Mouse (Mus musculus): ENCODE data around the gene Mastl. TPM values are rescaled to one million over a fixed set of nuclear protein-coding genes. Genes with fewer than 3 reads are reported as not detected.

The Mastl gene
- polyA plus RNA-seq, 1 experiment, result 0.32 TPM

DNA sequence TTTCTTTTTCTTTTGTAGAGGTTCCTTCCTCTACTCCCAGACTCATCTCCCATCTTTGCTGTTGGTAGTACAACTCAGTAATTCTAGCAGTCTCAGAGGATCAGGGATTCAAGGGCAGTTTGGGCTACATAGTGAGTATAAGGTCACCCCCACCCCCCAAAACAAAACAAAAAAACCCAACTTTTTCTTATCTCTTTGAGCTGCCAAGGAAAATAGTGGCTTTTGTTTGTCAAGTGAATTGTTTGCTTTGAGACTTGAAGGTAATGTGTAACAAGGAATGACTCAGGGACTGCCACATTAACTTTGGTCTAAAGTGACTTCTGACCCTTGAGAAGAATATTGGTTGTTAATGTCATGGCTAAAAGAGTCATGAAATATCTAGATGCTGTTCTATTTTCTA, 80.0 kb downstream of the Mastl start:
- Histone ChIP-seq H3K4me1 (ENCODE audit: control insufficient read depth, insufficient read depth, insufficient read length, low read length) (no peaks in the 10 kb centered on the region), H3K27ac (replicated peaks; ENCODE audit: low read depth, low read length) (no peak overlapping the region), H3K4me3 (ENCODE audit: insufficient read depth, low read depth, low read length) (no peak overlapping the region)

- H3K27ac ChIP-seq (replicated peaks; ENCODE audit: low read depth, low read length), result no peak overlapping the region
- no peak overlapping the region for H3K4me3 ChIP-seq (ENCODE audit: insufficient read depth, low read depth, low read length)
- H3K4me1 ChIP-seq (ENCODE audit: control insufficient read depth, insufficient read depth, insufficient read length, low read length), result no peaks in the 10 kb centered on the region
Observed at GRCm38 (mm10) chr2:23071406-23071805, 84.4 kb downstream of the Mastl start.

GRCm38 (mm10) chr2:23070491-23070890, 85.3 kb downstream of the Mastl start:
- H3K4me3 ChIP-seq (ENCODE audit: insufficient read depth, low read depth, low read length), result no peak overlapping the region
- no peak overlapping the region for H3K27ac ChIP-seq (replicated peaks; ENCODE audit: low read depth, low read length)

DNA sequence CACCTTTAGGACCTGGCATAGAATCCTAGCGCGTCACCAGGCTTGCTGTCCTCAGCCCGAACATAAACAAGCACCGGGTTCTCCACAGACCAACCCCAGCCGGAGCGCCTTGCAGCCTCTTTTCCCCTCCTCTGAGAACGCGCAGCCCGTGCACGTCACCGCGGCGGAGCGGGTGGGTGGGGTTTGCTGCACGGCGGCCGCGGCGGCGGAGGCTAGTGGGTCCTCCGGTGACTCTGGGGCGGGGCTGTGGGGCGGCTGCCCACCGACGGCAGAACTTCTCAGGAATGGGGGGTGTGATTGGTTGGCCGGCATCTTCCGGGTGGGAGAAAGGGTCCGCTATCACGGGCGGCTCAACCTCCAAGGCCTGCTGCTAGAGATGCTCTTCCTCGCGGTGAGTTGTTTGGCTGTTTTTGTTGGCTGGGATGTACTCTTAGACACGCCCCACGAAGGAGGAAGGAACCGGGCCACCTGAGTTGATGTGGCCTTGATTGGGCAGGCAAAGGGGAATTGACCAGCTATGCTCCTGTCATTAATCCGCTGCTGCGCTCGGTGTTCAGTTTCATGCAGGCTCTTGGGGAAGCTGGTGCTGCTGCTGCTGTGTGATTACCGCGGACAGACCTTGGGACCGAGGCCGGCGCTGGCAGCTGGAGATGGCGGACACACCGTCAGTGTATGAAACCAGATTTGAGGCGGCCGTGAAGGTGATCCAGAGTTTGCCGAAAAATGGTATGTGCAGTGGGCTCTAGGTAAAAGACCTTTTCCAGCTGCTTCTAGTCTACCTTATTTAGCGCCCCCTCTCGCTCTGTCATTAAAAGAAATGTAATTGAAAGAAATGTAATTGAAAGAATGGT, 86.7 kb downstream of the Mastl start:
- peak overlapping the region; percentile 97 for H3K27ac ChIP-seq (replicated peaks; ENCODE audit: low read depth, low read length)
- H3K4me1 ChIP-seq (ENCODE audit: control insufficient read depth, insufficient read depth, insufficient read length, low read length), result no peaks in the 10 kb centered on the region
- peak overlapping the region; percentile 75 for H3K4me3 ChIP-seq (ENCODE audit: insufficient read depth, low read depth, low read length)

More at GRCm38 (mm10) chr2:23070491-23070890, 85.3 kb downstream of the Mastl start:
- H3K4me1 ChIP-seq (ENCODE audit: control insufficient read depth, insufficient read depth, insufficient read length, low read length), result no peaks in the 10 kb centered on the region

DNA sequence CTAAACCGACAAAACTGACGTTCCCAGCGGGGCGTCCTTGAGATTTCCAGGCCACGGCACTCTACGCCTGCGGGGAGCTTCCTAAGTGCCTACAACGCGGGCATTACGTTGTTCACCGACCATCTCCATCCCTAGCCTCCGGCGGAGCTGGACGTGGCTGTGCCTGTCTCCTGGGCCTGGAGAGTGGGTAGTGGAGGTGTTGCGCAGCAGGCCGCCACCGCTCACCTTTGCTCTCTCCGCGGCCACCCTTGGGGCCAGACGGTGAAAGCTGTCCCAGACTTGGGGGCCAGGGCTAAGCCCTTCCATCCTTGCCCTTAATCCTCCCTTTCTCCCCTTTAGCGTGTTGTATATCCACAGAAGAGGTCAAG, 87.5 kb downstream of the Mastl start:
- no peaks in the 10 kb centered on the region for H3K4me1 ChIP-seq (ENCODE audit: control insufficient read depth, insufficient read depth, insufficient read length, low read length)
- peak overlapping the region; percentile 75 for H3K4me3 ChIP-seq (ENCODE audit: insufficient read depth, low read depth, low read length)
- H3K27ac ChIP-seq (replicated peaks; ENCODE audit: low read depth, low read length), result peak overlapping the region; percentile 97

GRCm38 (mm10) chr2:23067552-23068369, 88.1 kb downstream of the Mastl start, which contains the start of gene Acbd5:
TSS of gene Acbd5 (plus strand) at chr2:23068167.
- Histone ChIP-seq H3K4me1 (ENCODE audit: control insufficient read depth, insufficient read depth, insufficient read length, low read length) (no peaks in the 10 kb centered on the region), H3K27ac (replicated peaks; ENCODE audit: low read depth, low read length) (peak within 1 kb of the TSS; percentile 97), H3K4me3 (ENCODE audit: insufficient read depth, low read depth, low read length) (peak within 1 kb of the TSS; percentile 75)

Other genes starting within 250 kb of the Mastl start
- gene Abi1, start 115.8 kb downstream of the Mastl start, polyA plus RNA-seq (2012; ENCODE audit: insufficient read depth, insufficient read length, missing spikeins), result 27.1 and 53.2 TPM in 2 replicates
- 60.6 and 68.9 TPM in 2 replicates for gene Acbd5, start 87.9 kb downstream of the Mastl start, polyA plus RNA-seq (2012; ENCODE audit: insufficient read depth, insufficient read length, missing spikeins)
- 46.0 and 46.4 TPM in 2 replicates for gene Yme1l1, start 345 bp upstream of the Mastl start, polyA plus RNA-seq (2012; ENCODE audit: insufficient read depth, insufficient read length, missing spikeins)
- gene 4931423N10Rik, start 51.5 kb upstream of the Mastl start, polyA plus RNA-seq (2012; ENCODE audit: insufficient read depth, insufficient read length, missing spikeins), result not detected in 2 replicates
- not detected in 2 replicates for gene Nxph2, start 165.2 kb upstream of the Mastl start, polyA plus RNA-seq (2012; ENCODE audit: insufficient read depth, insufficient read length, missing spikeins)